Mouse (Mus musculus): ENCODE measurements around the gene Srd5a1.
"Not testable (repeated sequence)": the region's sequence is repeated elsewhere in the genome, so short reads cannot be mapped to it uniquely, and the experiment has no call there.

Gene Srd5a1

DNA sequence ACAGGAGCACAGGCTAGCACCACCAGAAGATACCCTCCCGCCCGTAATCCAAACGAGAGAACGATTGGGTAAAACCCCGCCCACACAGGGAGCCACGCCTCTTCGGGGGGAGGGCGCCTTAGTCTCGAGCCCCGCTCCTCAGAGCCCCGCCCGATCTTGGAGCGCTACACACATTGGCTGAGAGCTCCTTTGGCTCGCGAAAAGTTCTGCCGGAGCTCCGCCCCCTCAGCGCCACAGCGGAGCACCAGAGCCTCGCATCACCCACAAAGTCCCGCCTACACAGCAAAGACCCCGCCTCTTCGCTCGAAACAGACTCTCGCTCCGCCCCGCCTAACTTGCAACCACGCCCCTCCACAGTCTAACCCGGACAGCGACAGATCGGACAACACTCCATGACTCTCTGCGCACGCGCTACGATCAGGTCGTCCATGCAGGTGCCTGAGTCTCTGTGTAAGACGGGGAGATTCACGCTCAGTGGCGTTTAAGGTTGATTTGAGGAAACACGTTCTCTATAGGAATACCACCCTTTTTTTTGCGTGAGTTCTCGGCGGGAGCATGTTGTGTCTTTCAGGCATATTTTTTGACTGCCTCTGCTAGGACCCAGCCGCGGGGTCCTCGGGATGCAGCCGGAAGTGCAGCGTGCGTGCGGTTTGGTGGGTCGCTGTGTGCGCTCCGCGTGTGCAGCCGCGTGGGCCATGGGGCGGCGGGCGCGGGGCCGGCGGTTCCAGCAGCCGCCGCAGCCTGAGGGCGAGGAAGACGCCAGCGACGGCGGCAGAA lies at the start of gene Srd5a1:
TSS of gene Srd5a1 (minus strand) at position 45 of the 777 bp plus-strand sequence.
- in situ Hi-C loops (cut with MseI, MboI): no loop called here

DNA sequence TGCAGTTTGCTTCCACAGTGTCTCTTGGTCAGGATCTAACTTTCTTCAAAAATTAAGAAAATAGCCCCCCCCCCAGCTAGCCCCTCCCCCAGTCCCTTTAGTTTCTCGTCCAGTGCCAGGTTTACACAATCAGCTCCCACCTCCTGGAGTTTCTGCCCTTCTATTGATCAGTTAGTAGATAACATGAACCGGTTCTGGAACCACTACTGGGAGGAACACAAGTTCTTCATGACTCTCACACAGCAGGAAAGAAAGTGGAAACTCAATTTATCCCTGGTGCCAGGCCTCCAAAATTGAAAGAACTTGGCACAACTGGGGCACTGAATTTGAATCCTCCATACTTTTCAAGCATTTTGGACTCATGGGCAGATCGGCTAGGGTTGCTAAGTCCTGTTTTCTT lies 43.3 kb upstream of the Srd5a1 start:
- in situ Hi-C loops (cut with MseI, MboI): loop anchor here in 1 of 2 experiments (10.0 kb wide), 1 partner anchor 100 kb away; no protein-coding TSS in a partner anchor

DNA sequence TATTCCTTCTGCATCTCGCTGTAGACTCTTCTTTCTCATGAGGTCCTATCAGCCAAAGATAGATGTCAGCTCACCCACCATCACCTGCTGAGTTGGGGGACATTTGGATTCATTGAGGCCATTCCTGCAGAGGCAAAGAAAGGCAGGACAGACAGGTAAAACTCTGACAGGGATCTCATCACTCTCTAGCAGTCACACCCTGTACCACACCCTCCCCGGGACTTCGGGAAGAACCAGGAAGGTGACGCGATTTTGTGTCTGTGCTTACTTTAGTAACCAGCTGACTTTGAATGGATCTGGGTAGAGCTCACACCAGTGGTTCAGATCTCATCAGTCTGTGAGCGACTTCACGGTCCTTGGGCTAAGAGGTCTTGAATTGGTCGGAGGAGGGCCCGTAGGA lies 35.2 kb upstream of the Srd5a1 start:
- in situ Hi-C loops (cut with MseI, MboI): no loop called here

DNA sequence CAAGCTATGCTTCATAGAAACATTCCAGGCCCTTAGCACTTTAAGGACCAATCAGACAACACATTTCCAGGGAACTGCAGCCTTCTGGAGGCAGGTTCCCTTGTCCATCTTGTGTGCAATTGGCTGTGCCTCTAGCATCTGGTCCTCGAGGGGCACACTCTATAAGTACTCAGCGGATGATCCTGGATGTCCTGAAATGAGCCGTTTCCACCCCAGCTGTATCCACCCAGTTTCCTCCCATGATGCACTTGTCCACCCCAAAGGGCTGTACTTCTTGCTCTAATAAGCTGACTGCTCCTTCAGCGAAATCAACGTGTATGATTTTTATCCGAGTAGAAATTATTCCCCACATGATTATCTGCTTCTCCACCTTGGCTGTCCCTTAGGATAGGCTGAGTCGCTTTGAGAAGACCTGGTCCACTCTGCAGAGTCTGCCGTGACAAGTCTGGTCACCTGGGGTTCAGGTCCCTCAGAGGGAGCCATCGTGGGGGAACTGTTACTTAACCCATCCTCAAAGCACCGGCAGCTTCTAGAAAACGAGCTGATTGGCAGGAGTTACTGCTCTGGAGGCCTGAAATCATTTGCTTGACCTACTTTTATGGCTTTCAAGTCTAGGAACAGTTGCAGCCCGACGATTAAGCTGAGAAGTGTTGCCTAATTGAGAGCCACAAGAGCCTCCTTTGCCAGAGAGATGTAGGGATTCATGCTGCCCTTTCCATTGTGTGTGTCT lies 34.6 kb upstream of the Srd5a1 start:
- in situ Hi-C loops (cut with MseI, MboI): no loop called here

DNA sequence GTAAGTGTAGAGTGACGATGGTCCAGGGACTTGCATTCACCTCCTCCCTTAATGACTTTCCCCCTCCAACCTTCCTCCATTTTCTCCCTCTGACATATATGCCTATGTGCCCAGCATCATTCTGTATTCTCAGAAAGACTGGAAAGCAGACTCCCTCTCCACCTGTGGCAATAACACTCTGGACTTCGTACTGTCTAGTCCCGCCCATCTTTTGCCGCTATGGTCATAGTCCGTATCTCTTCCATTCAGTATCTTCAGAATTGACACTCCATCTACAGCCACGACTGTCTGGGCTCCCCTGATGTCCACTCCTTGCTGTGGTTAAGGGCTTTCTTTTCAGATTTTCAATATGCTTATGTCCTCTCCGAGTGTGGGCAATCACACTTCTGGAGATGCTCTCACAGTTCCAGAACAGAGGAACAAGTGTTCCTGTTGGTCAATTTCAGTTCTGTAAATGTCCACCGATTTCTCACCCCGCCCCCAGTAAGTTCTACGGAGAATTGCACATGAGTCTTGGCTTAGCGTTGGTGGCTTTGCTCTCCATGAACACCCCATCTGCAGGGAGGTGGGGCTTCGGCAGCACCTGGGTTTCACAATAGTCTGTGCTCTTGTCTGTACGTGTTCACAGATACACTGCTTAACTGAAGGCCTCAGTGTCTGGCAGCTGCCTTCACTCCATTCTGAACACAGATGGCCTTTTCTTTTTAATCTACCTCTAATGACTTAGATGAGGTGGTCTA lies 33.4 kb upstream of the Srd5a1 start:
- in situ Hi-C loops (cut with MseI, MboI): no loop called here

DNA sequence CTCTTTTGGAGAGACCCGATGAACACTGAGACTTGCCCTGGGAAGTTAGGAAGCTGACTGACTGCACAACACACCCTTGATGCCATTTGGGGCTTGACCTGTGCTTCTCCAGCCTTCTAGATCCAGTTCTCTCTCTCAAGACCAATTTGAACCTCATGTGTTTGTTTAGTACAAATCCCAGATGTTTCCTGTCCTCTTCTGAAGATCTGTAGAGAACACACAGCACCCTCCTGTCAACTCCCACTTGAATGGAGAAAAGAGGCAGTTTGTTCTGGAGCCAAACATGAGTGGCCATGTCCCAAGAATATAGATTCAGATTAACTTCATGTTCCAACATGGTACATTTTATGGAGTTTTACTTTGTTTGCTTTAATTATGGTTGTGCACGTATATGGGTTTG lies 32.7 kb upstream of the Srd5a1 start:
- in situ Hi-C loops (cut with MseI, MboI): no loop called here

DNA sequence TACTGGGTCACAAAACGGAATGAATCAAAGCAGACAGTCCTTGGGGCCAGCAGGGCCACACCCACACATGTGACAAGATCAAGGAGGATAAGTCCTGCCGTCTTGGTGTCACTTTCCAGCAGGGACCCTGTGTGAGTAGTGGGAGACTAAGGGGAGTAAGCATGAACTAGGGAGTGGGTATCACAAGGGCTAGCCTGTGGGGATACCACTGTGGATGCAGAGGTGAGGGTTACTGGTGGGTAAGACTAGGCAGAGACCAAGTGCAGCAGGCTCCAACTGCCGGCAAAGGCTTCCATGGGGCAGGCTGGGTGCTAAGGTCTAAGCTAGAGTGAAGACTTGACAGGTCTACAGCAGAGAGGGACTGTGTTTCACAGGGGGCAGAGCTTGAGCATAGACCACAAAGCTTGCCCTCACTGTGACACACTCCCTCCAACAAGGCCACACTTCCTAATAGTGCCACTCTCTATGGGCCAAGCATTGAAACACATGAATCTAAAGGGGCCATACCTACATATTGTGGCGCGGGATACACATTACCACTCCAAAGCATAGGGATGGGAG lies 31.5 kb upstream of the Srd5a1 start:
- in situ Hi-C loops (cut with MseI, MboI): no loop called here

DNA sequence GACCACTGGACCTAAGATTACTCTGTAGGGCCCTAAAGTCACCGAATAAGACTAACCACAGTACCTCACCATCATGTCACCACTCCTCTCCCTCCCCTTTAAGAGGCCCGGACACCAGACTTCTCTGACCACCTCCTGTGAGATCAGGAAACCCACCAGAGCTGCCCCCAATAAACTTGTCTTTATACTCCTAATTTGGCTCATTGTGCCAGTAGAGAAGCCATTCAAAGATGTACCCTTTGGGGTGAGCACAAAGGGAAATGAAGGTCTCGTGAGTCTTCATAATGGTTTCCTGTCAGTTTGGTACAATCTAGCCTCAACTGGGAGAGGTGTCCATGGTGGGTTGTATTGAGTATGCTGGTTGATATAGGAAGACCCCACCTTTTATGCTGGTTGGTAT lies 29.8 kb upstream of the Srd5a1 start:
- in situ Hi-C loops (cut with MseI, MboI): no loop called here

DNA sequence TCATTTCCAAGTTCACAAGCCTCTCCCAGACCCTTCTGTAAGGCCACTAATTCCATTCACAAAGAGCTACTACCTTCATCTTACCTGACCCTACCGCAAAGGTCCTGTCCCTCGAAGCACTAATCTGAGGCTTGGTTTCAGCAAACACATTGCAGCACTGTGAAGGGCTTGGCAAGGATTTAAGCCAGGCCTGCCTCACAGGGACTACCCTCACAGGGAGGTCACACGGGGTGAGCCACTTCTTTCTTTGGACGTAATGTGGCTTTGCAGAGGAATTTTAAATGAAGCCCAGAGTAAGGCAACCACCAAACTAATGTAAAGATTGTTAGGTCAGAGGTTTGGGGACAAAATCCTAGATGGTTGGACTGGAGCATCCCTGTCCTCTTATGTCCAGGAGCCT lies 29.3 kb upstream of the Srd5a1 start:
- in situ Hi-C loops (cut with MseI, MboI): no loop called here

DNA sequence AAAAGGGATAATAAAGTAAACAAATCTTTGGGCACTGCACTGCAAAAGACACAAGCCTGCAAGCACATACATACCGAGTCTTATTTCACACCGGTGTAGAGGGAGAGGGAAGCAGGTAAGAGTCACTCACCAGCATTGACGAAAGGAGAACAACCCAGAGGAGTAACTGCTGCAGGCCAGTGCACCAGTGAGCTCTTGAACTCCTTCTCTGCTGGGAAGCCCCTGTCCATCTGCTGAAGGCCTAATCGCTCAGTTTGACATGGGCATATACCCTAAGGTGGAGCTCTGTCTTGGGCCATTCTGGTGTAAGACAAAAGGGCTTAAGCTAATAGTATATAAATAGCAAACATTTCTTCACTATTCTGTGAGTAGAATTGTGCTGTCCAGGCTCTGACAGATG lies 28.9 kb upstream of the Srd5a1 start:
- in situ Hi-C loops (cut with MseI, MboI): no loop called here

DNA sequence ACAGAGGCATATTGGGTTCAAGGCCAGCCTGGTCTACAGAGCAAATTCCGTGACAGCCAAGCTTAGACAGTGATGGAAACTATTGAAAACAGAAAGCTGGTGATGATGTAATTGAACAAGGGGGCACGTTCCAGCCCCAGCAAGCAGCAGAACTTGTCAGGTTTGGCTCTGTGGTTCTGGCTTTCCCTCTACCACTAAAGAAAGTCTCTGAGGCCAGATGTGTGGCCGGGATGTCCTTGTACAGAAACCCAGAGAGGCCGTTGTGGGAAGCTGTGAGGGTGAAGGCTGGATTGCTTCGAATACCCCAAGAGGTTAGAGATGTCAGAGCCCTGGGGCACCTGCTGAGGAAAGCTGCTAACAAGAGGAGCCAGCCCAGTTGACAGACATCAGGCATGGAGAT lies 28.0 kb upstream of the Srd5a1 start:
- in situ Hi-C loops (cut with MseI, MboI): no loop called here

DNA sequence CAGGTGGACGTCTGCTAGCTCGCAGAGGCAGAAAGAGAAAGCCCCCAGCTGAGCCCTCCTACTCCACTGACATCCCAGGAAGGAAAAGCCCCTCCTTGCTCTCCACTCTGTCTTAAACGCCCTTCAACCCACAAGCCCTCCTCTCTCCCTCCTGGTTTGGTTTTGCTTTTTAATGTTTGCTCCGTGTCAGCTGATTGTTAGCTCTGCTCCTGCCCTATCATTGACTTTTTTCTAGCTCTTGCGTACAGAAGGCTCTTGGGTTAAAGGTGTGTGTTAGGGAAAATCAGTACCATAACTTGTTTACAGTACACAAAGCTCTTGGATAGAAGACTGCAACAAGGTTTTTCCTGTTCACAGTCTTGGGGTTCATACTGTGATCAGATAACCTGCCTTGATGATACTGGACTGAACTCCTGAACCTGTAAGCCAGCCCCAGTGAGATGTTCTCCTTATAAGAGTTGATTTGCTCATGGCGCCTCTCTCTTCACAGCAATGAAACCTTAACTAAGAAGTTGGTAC lies 26.9 kb upstream of the Srd5a1 start:
- in situ Hi-C loops (cut with MseI, MboI): no loop called here

DNA sequence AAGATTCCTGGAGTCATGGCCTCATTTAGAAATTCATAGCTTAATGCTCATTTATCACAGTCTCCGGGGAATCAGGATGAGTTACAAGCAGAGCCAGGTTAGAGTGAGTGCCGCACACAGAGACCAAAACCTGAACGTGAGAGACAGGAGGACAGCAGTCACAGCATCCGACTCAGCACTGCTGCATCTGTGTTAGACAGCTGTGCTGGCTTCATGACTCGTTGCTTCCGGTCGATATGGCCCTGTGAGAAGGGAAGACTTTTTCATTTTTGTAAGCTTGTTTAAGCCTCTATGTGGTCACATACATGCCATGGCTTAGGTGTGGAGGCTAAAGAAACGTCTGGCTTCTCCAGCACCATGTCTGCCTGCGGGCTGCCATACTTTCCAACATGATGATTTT lies 26.4 kb upstream of the Srd5a1 start:
- in situ Hi-C loops (cut with MseI, MboI): no loop called here

DNA sequence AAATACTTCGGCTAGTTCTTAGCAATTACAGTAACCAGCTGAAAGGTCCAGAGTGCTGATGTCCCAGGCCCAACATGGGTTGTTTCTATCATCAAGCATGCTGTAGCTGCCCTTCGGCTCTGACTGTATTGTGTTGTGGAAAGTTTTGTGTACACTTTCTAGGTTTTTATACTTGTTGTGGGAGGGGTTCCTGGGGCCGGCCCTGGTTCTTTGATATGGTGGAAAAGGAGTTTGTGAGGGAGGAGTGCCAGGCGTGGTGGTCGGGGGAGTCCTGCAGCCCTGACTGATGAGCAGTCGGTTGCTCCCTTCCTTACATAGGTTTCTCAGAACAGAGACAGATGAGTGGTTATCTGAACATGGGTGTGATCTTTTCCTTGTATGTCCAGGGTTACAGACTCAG lies 25.6 kb upstream of the Srd5a1 start:
- in situ Hi-C loops (cut with MseI, MboI): no loop called here

DNA sequence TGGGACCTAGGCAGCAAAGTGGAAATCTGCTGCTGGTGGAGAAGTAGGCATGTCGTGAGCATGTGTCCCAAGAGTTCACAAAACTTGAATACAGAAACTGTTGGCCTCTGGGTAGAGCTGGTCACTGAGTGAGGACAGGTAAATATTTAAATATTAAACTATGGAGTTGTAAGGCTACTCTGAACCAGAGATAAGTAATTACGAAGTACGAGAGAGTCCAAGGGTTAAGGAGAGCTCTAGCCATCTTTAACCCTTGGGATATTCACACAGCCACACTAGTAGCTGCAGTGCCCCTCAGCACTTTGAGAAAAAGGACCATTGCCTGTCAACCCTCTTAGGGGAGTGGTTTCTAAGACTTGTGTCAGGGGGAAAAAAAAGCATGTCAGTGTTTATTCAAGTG lies 25.1 kb upstream of the Srd5a1 start:
- in situ Hi-C loops (cut with MseI, MboI): no loop called here

DNA sequence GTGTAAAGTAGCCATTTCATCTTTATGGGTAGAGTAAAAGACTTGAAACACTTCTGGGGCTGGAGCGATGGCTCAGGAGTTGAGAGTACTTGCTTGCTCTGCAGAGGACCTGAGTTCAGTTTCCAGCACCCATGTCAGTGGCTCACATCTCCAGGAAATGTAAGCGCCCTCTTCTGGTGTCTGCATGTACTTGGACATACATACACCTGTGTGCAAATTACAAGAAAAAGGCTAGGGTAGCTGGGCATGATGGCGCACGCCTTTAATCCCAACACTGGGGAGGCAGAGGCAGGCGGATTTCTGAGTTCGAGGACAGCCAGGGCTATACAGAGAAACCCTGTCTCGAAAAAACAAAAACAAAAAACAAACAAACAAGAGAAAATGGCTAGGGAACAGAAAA lies 24.6 kb upstream of the Srd5a1 start:
- in situ Hi-C loops (cut with MseI, MboI): not testable (repeated sequence)

DNA sequence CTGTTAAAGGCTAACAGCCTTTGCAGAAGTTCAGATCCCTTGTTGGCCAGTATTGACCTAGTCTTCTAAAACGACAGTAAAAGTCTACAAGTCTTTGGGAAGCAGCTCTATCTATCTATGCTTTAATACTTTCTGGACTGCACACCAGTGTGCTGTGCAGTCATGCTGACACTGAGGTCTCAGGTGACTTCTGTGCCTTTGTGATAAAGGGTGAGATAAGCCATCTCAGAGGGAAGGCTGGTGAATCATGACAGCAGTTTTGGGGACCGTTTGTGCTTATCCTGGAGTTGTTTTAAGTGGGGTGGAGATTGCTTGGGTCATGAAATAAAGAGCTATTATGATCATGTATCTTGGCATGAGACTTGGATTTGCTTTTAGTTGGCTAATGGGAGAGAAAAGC lies 22.7 kb upstream of the Srd5a1 start:
- in situ Hi-C loops (cut with MseI, MboI): no loop called here

DNA sequence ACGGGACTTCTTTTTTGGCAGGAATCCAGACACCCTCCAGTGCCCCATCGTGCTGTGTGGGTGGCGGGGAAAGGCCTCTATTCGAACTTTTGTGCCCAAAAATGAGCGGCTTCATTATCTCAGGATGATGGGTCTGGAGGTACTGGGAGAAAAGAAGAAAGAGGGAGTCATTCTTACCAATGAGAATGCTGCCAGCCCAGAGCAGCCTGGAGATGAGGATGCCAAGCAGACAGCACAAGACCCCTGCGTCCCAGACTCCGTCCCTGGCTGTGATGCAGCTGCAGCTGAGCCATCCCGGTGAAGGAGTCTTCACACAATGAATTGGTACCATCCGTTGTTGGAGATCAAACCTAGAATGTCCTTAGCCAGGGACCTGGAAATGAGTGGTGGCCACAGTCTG lies 22.3 kb upstream of the Srd5a1 start:
- in situ Hi-C loops (cut with MseI, MboI): no loop called here

DNA sequence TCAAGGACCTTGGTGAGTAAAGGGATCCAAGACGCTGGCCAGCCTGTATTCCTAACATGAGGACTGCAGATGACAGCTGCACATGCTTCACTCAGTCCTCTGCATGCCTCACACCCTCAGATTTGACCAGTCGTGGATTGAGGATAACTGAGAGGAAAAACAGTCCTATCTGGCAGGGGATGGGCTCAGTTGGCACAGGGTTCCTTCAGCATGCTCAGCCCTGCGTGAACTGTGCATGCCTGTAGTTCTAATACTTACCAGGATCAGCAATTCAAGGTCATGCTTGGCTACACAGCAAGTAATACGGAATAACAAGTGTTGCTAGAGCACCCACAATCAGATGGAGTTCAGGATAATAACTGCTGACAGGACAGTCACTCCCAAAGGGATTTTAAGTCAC lies 20.4 kb upstream of the Srd5a1 start:
- in situ Hi-C loops (cut with MseI, MboI): no loop called here

DNA sequence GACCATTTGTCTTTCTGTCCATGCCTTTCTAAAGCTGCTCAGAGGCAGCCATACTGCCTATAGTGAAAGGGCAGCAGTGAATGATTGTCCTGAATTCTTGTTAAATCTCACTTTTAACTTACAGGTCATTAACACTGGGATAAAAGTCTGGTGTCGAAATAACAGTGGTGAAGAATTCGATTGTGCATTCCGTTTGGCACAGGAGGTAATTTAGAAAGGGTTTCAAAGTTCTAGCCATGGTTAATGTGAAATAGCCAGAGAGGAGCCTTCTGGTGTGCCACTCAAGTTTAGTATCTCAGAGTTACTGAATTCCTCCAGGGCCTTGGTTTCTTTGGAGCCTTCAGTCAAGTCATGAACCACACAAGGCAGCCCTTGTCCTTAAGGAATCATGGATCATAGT lies 19.9 kb upstream of the Srd5a1 start:
- in situ Hi-C loops (cut with MseI, MboI): no loop called here

DNA sequence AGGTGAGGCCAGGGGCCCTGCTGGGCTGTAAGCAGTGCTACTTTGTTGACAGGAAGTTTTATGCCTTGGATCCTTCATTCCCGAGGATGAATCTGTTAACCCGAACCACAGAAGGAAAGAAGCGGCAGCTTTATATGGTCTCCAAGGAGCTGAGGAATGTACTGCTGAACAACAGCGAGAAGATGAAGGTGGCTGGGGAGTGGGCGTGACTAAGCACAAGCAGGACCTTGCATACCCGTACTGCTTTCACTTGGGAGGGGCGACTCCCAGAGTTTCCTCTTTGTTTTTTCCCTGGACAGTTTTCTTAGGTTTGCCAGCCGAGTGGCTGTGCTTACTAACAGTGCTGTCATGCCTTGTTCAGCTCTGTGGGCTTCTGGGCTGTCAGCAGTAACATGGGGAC lies 19.3 kb upstream of the Srd5a1 start:
- in situ Hi-C loops (cut with MseI, MboI): no loop called here

DNA sequence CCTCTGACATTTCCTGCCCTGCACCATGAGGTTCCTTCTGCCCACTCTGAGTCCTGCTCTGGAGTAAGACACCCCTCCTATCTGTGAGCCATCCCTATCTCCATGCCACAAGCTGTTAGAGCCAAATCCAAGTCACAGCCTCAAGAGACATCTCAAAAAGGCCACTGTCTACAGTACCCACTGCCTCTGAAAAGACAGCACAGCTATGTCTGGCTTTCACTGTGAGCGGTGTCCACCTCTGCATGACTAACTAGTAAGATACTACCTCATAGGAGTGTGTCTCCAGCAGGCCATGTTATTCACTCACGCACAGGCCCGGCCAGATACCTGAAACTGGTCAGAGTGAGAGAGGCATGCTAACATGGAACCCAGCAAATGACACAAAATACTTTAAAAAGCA lies 16.7 kb upstream of the Srd5a1 start:
- in situ Hi-C loops (cut with MseI, MboI): no loop called here
